Mouse (Mus musculus): ENCODE measurements around the gene Tnfsfm13. TPM values are rescaled to one million over a fixed set of nuclear protein-coding genes. Genes with fewer than 3 reads are reported as not detected.

Tnfsfm13 gene
- polyA plus RNA-seq, 1 experiment = 43.9 TPM

- Histone ChIP-seq H3K4me1 (ENCODE audit: control insufficient read depth, insufficient read depth, low read length) (no peaks in the 10 kb centered on the region), H3K27ac (ENCODE audit: insufficient read depth, low read depth, low read length) (no peak overlapping the region), H3K4me3 (ENCODE audit: insufficient read depth, low read length) (no peak overlapping the region)
- no peak for TF ChIP-seq POLR2A (IDR thresholded peaks at IDR 0.05; ENCODE audit: borderline replicate concordance, low read depth, low read length)
- peak; percentile 85 for TF ChIP-seq CTCF (IDR thresholded peaks at IDR 0.05; ENCODE audit: low read depth, low read length)
These were observed 19.6 kb upstream of the Tnfsfm13 start for GRCm38 (mm10) chr11:69715482-69715881.

- no peak overlapping the region for H3K4me3 ChIP-seq (ENCODE audit: insufficient read depth, low read length)
- TF ChIP-seq POLR2A (IDR thresholded peaks at IDR 0.05; ENCODE audit: borderline replicate concordance, low read depth, low read length) (no peak), CTCF (IDR thresholded peaks at IDR 0.05; ENCODE audit: low read depth, low read length) (no peak)
- no peak overlapping the region for H3K27ac ChIP-seq (ENCODE audit: insufficient read depth, low read depth, low read length)
- H3K4me1 ChIP-seq (ENCODE audit: control insufficient read depth, insufficient read depth, low read length) = no peaks in the 10 kb centered on the region
These were observed 18.9 kb upstream of the Tnfsfm13 start for GRCm38 (mm10) chr11:69714636-69715329.

- TF ChIP-seq POLR2A (IDR thresholded peaks at IDR 0.05; ENCODE audit: borderline replicate concordance, low read depth, low read length) (no peak), CTCF (IDR thresholded peaks at IDR 0.05; ENCODE audit: low read depth, low read length) (no peak)
- Histone ChIP-seq H3K4me3 (ENCODE audit: insufficient read depth, low read length) (no peak overlapping the region), H3K4me1 (ENCODE audit: control insufficient read depth, insufficient read depth, low read length) (no peaks in the 10 kb centered on the region), H3K27ac (ENCODE audit: insufficient read depth, low read depth, low read length) (no peak overlapping the region)
These were observed 17.2 kb upstream of the Tnfsfm13 start for GRCm38 (mm10) chr11:69712954-69713672.

GRCm38 (mm10) chr11:69711082-69711481 lies 15.2 kb upstream of the Tnfsfm13 start:
- H3K27ac ChIP-seq (ENCODE audit: insufficient read depth, low read depth, low read length) = no peak overlapping the region
- no peaks in the 10 kb centered on the region for H3K4me1 ChIP-seq (ENCODE audit: control insufficient read depth, insufficient read depth, low read length)
- no peak overlapping the region for H3K4me3 ChIP-seq (ENCODE audit: insufficient read depth, low read length)
- TF ChIP-seq CTCF (IDR thresholded peaks at IDR 0.05; ENCODE audit: low read depth, low read length) = no peak
- TF ChIP-seq POLR2A (IDR thresholded peaks at IDR 0.05; ENCODE audit: borderline replicate concordance, low read depth, low read length) = no peak

- Histone ChIP-seq H3K4me1 (ENCODE audit: control insufficient read depth, insufficient read depth, low read length) (no peaks in the 10 kb centered on the region), H3K4me3 (ENCODE audit: insufficient read depth, low read length) (no peak overlapping the region), H3K27ac (ENCODE audit: insufficient read depth, low read depth, low read length) (no peak overlapping the region)
- no peak for TF ChIP-seq CTCF (IDR thresholded peaks at IDR 0.05; ENCODE audit: low read depth, low read length)
- no peak for TF ChIP-seq POLR2A (IDR thresholded peaks at IDR 0.05; ENCODE audit: borderline replicate concordance, low read depth, low read length)
These were observed 14.6 kb upstream of the Tnfsfm13 start for GRCm38 (mm10) chr11:69710470-69710869.

- Histone ChIP-seq H3K4me1 (ENCODE audit: control insufficient read depth, insufficient read depth, low read length) (no peaks in the 10 kb centered on the region), H3K4me3 (ENCODE audit: insufficient read depth, low read length) (no peak overlapping the region), H3K27ac (ENCODE audit: insufficient read depth, low read depth, low read length) (no peak overlapping the region)
- TF ChIP-seq CTCF (IDR thresholded peaks at IDR 0.05; ENCODE audit: low read depth, low read length) (no peak), POLR2A (IDR thresholded peaks at IDR 0.05; ENCODE audit: borderline replicate concordance, low read depth, low read length) (no peak)
These were observed 13.9 kb upstream of the Tnfsfm13 start for GRCm38 (mm10) chr11:69709554-69710446.

GRCm38 (mm10) chr11:69708614-69709265 lies 12.8 kb upstream of the Tnfsfm13 start:
- no peak for TF ChIP-seq CTCF (IDR thresholded peaks at IDR 0.05; ENCODE audit: low read depth, low read length)
- TF ChIP-seq POLR2A (IDR thresholded peaks at IDR 0.05; ENCODE audit: borderline replicate concordance, low read depth, low read length) = no peak
- Histone ChIP-seq H3K4me1 (ENCODE audit: control insufficient read depth, insufficient read depth, low read length) (no peaks in the 10 kb centered on the region), H3K4me3 (ENCODE audit: insufficient read depth, low read length) (no peak overlapping the region), H3K27ac (ENCODE audit: insufficient read depth, low read depth, low read length) (no peak overlapping the region)

- H3K4me1 ChIP-seq (ENCODE audit: control insufficient read depth, insufficient read depth, low read length) = no peaks in the 10 kb centered on the region
- no peak overlapping the region for H3K4me3 ChIP-seq (ENCODE audit: insufficient read depth, low read length)
- H3K27ac ChIP-seq (ENCODE audit: insufficient read depth, low read depth, low read length) = no peak overlapping the region
- TF ChIP-seq POLR2A (IDR thresholded peaks at IDR 0.05; ENCODE audit: borderline replicate concordance, low read depth, low read length) = no peak
- TF ChIP-seq CTCF (IDR thresholded peaks at IDR 0.05; ENCODE audit: low read depth, low read length) = no peak
These were observed 12.0 kb upstream of the Tnfsfm13 start for GRCm38 (mm10) chr11:69707873-69708381.

GRCm38 (mm10) chr11:69707480-69707847 lies 11.6 kb upstream of the Tnfsfm13 start:
- H3K27ac ChIP-seq (ENCODE audit: insufficient read depth, low read depth, low read length) = no peak overlapping the region
- TF ChIP-seq CTCF (IDR thresholded peaks at IDR 0.05; ENCODE audit: low read depth, low read length) (no peak), POLR2A (IDR thresholded peaks at IDR 0.05; ENCODE audit: borderline replicate concordance, low read depth, low read length) (no peak)
- no peak overlapping the region for H3K4me3 ChIP-seq (ENCODE audit: insufficient read depth, low read length)
- no peaks in the 10 kb centered on the region for H3K4me1 ChIP-seq (ENCODE audit: control insufficient read depth, insufficient read depth, low read length)
